Mouse (Mus musculus) liver, postnatal 0 days (tissue): ENCODE measurements around the gene Krtap5-1.
A peak's percentile ranks its signal among the peaks of the same experiment; 100 is the strongest.

Experiments
- CTCF ChIP-seq: sonication (generic); IDR thresholded peaks from 2 replicates; pipeline ENCODE4 v1.5.1; 2016; ENCODE audit warnings: antibody characterized with exemption, low read depth
- EP300 ChIP-seq: IDR thresholded peaks from 2 replicates; pipeline ENCODE4 v1.6.1; 2016; ENCODE audit warnings: antibody characterized with exemption, low read depth, mild to moderate bottlenecking

DNA sequence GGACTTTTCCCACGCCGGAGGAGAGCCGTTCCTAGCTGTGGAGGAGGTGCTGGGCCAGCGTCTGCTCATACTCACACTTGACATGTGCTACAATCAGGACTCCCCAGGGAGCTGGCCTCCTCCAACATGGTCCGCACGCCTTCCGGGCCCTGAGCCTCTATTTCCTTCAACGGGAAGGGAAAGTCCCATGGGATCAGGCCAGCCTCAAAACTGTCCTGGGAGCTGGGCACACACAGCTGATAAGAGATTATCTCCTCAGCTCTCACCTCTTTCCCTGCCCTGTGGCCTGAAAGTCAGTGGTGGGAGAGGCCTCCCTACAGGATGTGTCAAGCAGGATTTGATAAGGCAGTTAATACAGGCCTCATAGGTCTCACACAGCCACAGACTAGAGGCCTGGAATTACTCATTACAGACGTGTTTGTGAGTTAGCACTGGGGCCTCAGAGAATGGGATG lies 33.4 kb upstream of the Krtap5-1 start:
- no peak for TF ChIP-seq CTCF
- TF ChIP-seq EP300 = peak; percentile 37; the same call in 1 of the 2 replicates
